Mouse (Mus musculus) heart, embryonic 15.5 days (tissue): ENCODE results near the gene Skap1. TPM values are rescaled to one million over a fixed set of nuclear protein-coding genes. Genes with fewer than 3 reads are reported as not detected.
"Not testable (repeated sequence)": the region's sequence is repeated elsewhere in the genome, so short reads cannot be mapped to it uniquely, and the experiment has no call there.

Source experiments
- ATAC-seq: fragments of 200-750 bp; cut with Nextera tagmentation; replicated peaks from 2 replicates; pipeline ENCODE4 v1.8.0; 2017; ENCODE audit warnings: low read depth, moderate TSS enrichment; ENCODE audit not compliant: insufficient number of reproducible peaks, insufficient read depth, low FRiP score
- H3K27ac ChIP-seq: fragments of 300-500 bp; sonication (generic); 2 replicates; pipeline ENCODE4 v1.5.1; 2015; ENCODE audit warnings: mild to moderate bottlenecking, inconsistent platforms
- H3K27me3 ChIP-seq: fragments of 300-500 bp; sonication (generic); 2 replicates; pipeline ENCODE4 v1.6.1; 2015; ENCODE audit warnings: inconsistent platforms
- H3K36me3 ChIP-seq: fragments of 300-500 bp; sonication (generic); 2 replicates; pipeline ENCODE4 v1.6.1; 2015; ENCODE audit warnings: mild to moderate bottlenecking, inconsistent platforms
- H3K4me1 ChIP-seq: fragments of 300-500 bp; sonication (generic); replicated peaks from 2 replicates; pipeline ENCODE4 v1.6.1; 2015; ENCODE audit warnings: inconsistent platforms
- H3K4me2 ChIP-seq: fragments of 300-500 bp; sonication (generic); 2 replicates; pipeline ENCODE4 v1.6.1; 2015; ENCODE audit warnings: inconsistent platforms, mild to moderate bottlenecking, moderate library complexity
- H3K4me3 ChIP-seq: fragments of 300-500 bp; sonication (generic); 2 replicates; pipeline ENCODE4 v1.5.1; 2015; ENCODE audit warnings: mild to moderate bottlenecking, inconsistent platforms
- H3K9ac ChIP-seq: fragments of 300-500 bp; sonication (generic); 2 replicates; pipeline ENCODE4 v1.6.1; 2015; ENCODE audit warnings: mild to moderate bottlenecking, inconsistent platforms
- H3K9me3 ChIP-seq: fragments of 300-500 bp; sonication (generic); replicated peaks from 2 replicates; pipeline ENCODE4 v1.6.1; 2016; ENCODE audit warnings: inconsistent platforms
- WGBS: fragments of 180-500 bp; shearing (Covaris S2); methylation state at CpG from one replicate; pipeline ENCODE4 v1.1.7; 2015; ENCODE audit warnings: mixed read lengths; 5-methylcytosine and 5-hydroxymethylcytosine counted together
- polyA plus RNA-seq: library from polyadenylated mRNA; unstranded; fragments of >200 nt; fragmentation: Nextera tagmentation; extraction: Ambion mirVana; gene quantifications from 2 replicates; pipeline ENCODE4 v1.2.1, GENCODE M21; 2015

Skap1 gene
- polyA plus RNA-seq, 1 experiment from 2014 or later, result 0.91 TPM

GRCm38 (mm10) chr11:96697467-96697866 is 233.1 kb downstream of the Skap1 start:
- no peak overlapping the region for H3K9ac ChIP-seq
- no peak overlapping the region for H3K27ac ChIP-seq
- WGBS, result 73% methylated on average over 4 of the region's 4 CpGs
- no peaks in the 10 kb centered on the region for H3K9me3 ChIP-seq
- no peaks in the 10 kb centered on the region for H3K36me3 ChIP-seq
- H3K4me3 ChIP-seq, result no peak overlapping the region
- H3K4me2 ChIP-seq, result no peak overlapping the region
- no peak for ATAC-seq
- H3K27me3 ChIP-seq, result no peaks in the 10 kb centered on the region; the same call in 1 of the 2 replicates
- H3K4me1 ChIP-seq, result no peaks in the 10 kb centered on the region

DNA sequence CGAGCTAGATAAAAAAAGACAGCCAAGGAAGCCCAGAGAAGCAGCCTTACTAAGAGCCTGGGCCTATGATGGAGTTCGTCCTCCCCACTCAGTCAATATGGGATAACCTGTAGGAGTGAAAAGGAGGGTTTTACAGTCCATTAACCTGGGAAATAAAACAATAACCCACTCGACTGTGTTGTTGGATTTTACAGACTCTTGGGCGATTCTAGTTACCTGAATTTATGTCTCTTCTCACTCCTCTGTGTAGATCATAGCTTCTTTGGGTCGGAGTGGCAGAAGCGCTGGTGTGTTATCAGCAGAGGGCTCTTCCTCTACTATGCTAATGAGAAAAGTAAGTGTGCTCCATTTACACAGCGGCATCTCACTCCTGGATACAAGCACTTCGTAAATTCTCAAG is 239.4 kb downstream of the Skap1 start:
- Histone ChIP-seq H3K9me3 (no peaks in the 10 kb centered on the region), H3K27me3 (peaks cover 17% of the 10 kb centered on the region; the same call in 1 of the 2 replicates), H3K36me3 (no peaks in the 10 kb centered on the region), H3K4me3 (no peak overlapping the region), H3K4me1 (no peaks in the 10 kb centered on the region), H3K27ac (no peak overlapping the region), H3K9ac (no peak overlapping the region), H3K4me2 (no peak overlapping the region)
- 67% methylated on average over 8 of the region's 8 CpGs for whole genome bisulfite sequencing
- ATAC-seq, result no peak

DNA sequence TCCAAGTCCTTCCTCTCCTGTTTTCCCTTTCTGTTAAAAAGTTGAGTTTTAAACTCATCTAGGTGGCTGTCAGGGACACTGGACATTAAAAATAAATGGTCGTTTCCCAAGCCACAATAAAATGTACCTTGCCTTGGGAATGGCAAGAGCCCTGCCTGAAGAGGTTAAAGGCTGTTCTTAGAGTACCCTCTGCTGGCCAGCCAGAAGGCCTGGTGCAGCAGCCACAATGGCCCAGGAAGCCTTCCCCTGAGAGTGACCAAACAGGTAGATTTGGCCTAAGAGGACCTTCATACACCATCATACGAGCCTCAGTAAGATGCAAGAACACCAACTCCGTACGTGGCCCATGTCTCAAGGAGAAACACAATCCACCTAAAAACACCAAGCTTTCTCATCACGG is 246.9 kb downstream of the Skap1 start:
- no peak for ATAC-seq
- H3K27me3 ChIP-seq, result peaks cover 15% of the 10 kb centered on the region; the same call in 1 of the 2 replicates
- H3K4me1 ChIP-seq, result no peaks in the 10 kb centered on the region
- 71% methylated on average over 5 of the region's 5 CpGs for WGBS
- H3K4me2 ChIP-seq, result no peak overlapping the region
- H3K27ac ChIP-seq, result no peak overlapping the region
- H3K36me3 ChIP-seq, result no peaks in the 10 kb centered on the region
- no peak overlapping the region for H3K9ac ChIP-seq
- H3K4me3 ChIP-seq, result no peak overlapping the region
- no peaks in the 10 kb centered on the region for H3K9me3 ChIP-seq

DNA sequence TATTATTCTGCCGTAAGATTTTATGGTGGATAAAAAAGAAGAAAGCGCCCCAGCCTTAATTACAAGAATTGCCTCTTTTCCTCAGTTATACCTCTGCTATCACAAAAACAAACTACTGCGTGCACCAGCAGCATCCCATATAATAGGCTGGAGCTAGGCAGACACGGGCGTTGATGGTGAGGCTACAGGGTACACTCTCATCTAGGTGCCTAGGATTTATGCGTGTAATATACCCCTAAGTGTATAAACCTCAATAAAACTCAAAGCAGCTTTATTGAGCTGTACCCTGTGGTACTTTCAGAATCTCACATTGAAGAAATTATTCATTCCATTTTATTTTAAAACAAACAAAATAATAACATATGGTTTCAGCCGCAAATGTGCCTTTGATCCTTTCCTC is 247.3 kb downstream of the Skap1 start:
- Histone ChIP-seq H3K9ac (no peak overlapping the region), H3K36me3 (no peaks in the 10 kb centered on the region), H3K4me2 (no peak overlapping the region), H3K9me3 (no peaks in the 10 kb centered on the region), H3K27ac (no peak overlapping the region), H3K4me3 (no peak overlapping the region), H3K27me3 (peaks cover 15% of the 10 kb centered on the region; the same call in 1 of the 2 replicates), H3K4me1 (no peaks in the 10 kb centered on the region)
- WGBS, result 90% methylated on average over 7 of the region's 7 CpGs
- ATAC-seq, result no peak

GRCm38 (mm10) chr11:96713210-96714005 is 249.0 kb downstream of the Skap1 start:
- 50% methylated on average over 18 of the region's 18 CpGs for WGBS

DNA sequence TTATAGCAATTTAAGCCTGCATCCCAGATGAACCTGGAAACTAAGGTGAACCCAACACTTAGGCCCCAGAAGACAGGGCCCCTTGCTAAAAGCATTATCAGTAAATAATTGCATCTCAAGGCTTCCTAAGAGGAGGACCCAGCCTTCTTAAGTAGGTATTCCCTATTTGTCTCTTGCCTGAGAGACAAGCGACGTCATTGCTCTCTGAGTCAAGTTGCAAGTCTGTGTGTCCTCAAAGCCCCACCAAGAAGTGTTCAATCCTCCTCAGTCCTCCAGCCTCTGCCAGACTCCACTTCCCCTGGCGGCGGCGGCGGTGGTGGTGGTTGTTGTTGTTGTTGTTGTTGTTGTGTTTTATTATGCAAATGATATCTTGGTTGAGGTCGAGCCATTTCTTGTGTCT is 249.6 kb downstream of the Skap1 start:
- Histone ChIP-seq H3K9me3 (no peaks in the 10 kb centered on the region), H3K27me3 (no peaks in the 10 kb centered on the region), H3K4me3 (no peak overlapping the region), H3K9ac (no peak overlapping the region), H3K27ac (no peak overlapping the region), H3K4me2 (no peak overlapping the region), H3K4me1 (no peaks in the 10 kb centered on the region), H3K36me3 (no peaks in the 10 kb centered on the region)
- WGBS, result 66% methylated on average over 7 of the region's 7 CpGs
- no peak for ATAC-seq

More at GRCm38 (mm10) chr11:96713210-96714005, 249.0 kb downstream of the Skap1 start:
- H3K9me3 ChIP-seq, result no peaks in the 10 kb centered on the region
- H3K27ac ChIP-seq, result no peak overlapping the region
- peaks cover 4% of the 10 kb centered on the region; the same call in 1 of the 2 replicates for H3K27me3 ChIP-seq
- 0 out of 2 replicates have a peak overlapping the region, but pooled peaks have one; percentile 7 for H3K4me2 ChIP-seq
- ATAC-seq, result no peak; the same call in 1 of the 2 replicates
- H3K4me3 ChIP-seq, result no peak overlapping the region
- no peaks in the 10 kb centered on the region for H3K36me3 ChIP-seq
- no peak overlapping the region for H3K9ac ChIP-seq
- no peaks in the 10 kb centered on the region for H3K4me1 ChIP-seq

DNA sequence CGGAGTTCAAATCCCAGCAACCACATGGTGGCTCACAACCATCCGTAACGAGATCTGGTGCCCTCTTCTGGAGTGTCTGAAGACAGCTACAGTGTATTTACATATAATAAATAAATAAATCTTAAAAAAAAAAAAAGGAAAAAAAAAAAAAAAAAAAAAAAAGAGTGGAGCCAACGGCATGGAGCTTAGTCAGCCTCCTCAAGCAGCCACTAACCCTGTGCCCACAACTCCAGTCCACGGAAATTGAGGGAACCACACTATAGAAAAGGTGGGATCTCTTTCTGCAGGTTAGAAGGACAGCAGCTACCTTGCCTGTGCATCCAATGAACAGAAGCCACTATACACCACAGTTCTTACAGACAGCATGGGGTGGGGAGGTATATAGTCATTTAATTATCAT is 250.8 kb downstream of the Skap1 start:
- not testable (repeated sequence) for H3K4me2 ChIP-seq, H3K27me3 ChIP-seq, H3K9me3 ChIP-seq, ATAC-seq, H3K4me3 ChIP-seq, H3K4me1 ChIP-seq, H3K36me3 ChIP-seq, H3K27ac ChIP-seq, H3K9ac ChIP-seq
- WGBS, result 70% methylated on average over 5 of the region's 5 CpGs

- no peaks in the 10 kb centered on the region for H3K9me3 ChIP-seq
- no peaks in the 10 kb centered on the region for H3K27me3 ChIP-seq
- no peak overlapping the region for H3K9ac ChIP-seq
- 57% methylated on average over 7 of the region's 7 CpGs for WGBS
- H3K4me3 ChIP-seq, result no peak overlapping the region
- H3K4me2 ChIP-seq, result no peak overlapping the region
- ATAC-seq, result no peak
- H3K4me1 ChIP-seq, result no peaks in the 10 kb centered on the region
- no peak overlapping the region for H3K27ac ChIP-seq
- no peaks in the 10 kb centered on the region for H3K36me3 ChIP-seq
Observed at GRCm38 (mm10) chr11:96718609-96719008, 254.2 kb downstream of the Skap1 start.

- Histone ChIP-seq H3K36me3 (no peaks in the 10 kb centered on the region), H3K4me3 (no peak overlapping the region), H3K9ac (no peak overlapping the region), H3K27me3 (no peaks in the 10 kb centered on the region), H3K4me2 (no peak overlapping the region), H3K9me3 (no peaks in the 10 kb centered on the region), H3K4me1 (0 out of 2 replicates have a peak, but pooled peaks cover 2% of the 10 kb centered on the region), H3K27ac (no peak overlapping the region)
- 26% methylated on average over 1 of the region's 1 CpGs for WGBS
- no peak for ATAC-seq
Observed at GRCm38 (mm10) chr11:96725833-96726232, 261.4 kb downstream of the Skap1 start.

GRCm38 (mm10) chr11:96728577-96728976 is 264.2 kb downstream of the Skap1 start:
- H3K36me3 ChIP-seq, result no peaks in the 10 kb centered on the region
- WGBS, result 76% methylated on average over 2 of the region's 2 CpGs
- no peak overlapping the region for H3K9ac ChIP-seq
- no peak for ATAC-seq
- 0 out of 2 replicates have a peak, but pooled peaks cover 2% of the 10 kb centered on the region for H3K4me1 ChIP-seq
- H3K4me2 ChIP-seq, result no peak overlapping the region
- H3K4me3 ChIP-seq, result no peak overlapping the region
- H3K27ac ChIP-seq, result no peak overlapping the region
- H3K27me3 ChIP-seq, result 0 out of 2 replicates have a peak, but pooled peaks cover 3% of the 10 kb centered on the region
- no peaks in the 10 kb centered on the region for H3K9me3 ChIP-seq

DNA sequence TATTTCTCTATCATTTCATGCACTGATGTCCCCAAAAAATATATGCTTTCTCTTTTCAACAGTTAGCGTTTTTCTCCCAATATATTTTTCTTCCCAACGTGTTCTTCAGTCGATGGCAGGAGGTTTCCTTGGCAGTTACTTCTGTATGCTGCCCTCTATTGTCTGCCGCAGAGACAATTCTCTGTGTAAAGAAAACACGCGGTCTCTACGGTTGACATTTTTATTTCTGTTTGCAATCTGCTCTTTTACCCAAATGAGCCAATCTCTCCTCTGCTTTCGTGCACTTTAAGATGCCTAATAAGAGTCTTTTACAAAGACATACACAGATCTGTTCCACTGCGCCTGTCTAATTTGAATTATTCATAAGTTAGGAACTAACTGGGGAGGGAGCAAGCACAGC is 265.1 kb downstream of the Skap1 start:
- Histone ChIP-seq H3K27ac (no peak overlapping the region), H3K9ac (no peak overlapping the region), H3K9me3 (no peaks in the 10 kb centered on the region), H3K27me3 (0 out of 2 replicates have a peak, but pooled peaks cover 6% of the 10 kb centered on the region), H3K36me3 (no peaks in the 10 kb centered on the region), H3K4me1 (0 out of 2 replicates have a peak, but pooled peaks cover 2% of the 10 kb centered on the region), H3K4me2 (no peak overlapping the region), H3K4me3 (no peak overlapping the region)
- 39% methylated on average over 9 of the region's 9 CpGs for WGBS
- no peak for ATAC-seq

- Histone ChIP-seq H3K9ac (no peak overlapping the region), H3K9me3 (no peaks in the 10 kb centered on the region), H3K27me3 (0 out of 2 replicates have a peak, but pooled peaks cover 6% of the 10 kb centered on the region), H3K27ac (no peak overlapping the region), H3K36me3 (no peaks in the 10 kb centered on the region), H3K4me1 (0 out of 2 replicates have a peak, but pooled peaks cover 2% of the 10 kb centered on the region), H3K4me2 (no peak overlapping the region), H3K4me3 (no peak overlapping the region)
- no peak for ATAC-seq
- 73% methylated on average over 5 of the region's 5 CpGs for WGBS
Observed at GRCm38 (mm10) chr11:96730327-96730726, 265.9 kb downstream of the Skap1 start.
